Mouse (Mus musculus) liver, adult 2 months (tissue): ENCODE data around the gene Fam229a.

Source experiments
- CTCF ChIP-seq: fragments of 200-500 bp; IDR thresholded peaks from 2 replicates; pipeline ENCODE4 v1.5.1; 2011; ENCODE audit warnings: low read depth, low read length, control low read depth
- POLR2A ChIP-seq: fragments of 200-500 bp; IDR thresholded peaks from 2 replicates; pipeline ENCODE4 v1.6.1; 2011; ENCODE audit warnings: low read length, control low read depth; ENCODE audit not compliant: insufficient read depth; ENCODE audit errors: extremely low read depth

- no peak for TF ChIP-seq CTCF
- no peak for TF ChIP-seq POLR2A
These were observed 12.0 kb downstream of the Fam229a start for GRCm38 (mm10) chr4:129502901-129503444.
